Mouse (Mus musculus) hindbrain, embryonic 14.5 days (tissue): Measurements from ENCODE around the gene Atf2. TPM values are rescaled to one million over a fixed set of nuclear protein-coding genes. Genes with fewer than 3 reads are reported as not detected.
"Not testable (repeated sequence)": the region's sequence is repeated elsewhere in the genome, so short reads cannot be mapped to it uniquely, and the experiment has no call there.

Experiments used
- ATAC-seq: fragments of 200-750 bp; cut with Nextera tagmentation; 2 replicates; pipeline ENCODE4 v1.8.0; 2017; ENCODE audit warnings: moderate number of reproducible peaks, mild to moderate bottlenecking, moderate TSS enrichment, moderate library complexity; ENCODE audit not compliant: low FRiP score
- DNase-seq: peaks from one replicate; pipeline ENCODE4 v3.0.0-alpha.2; 2015; ENCODE audit warnings: low spot score
- H3K27ac ChIP-seq: fragments of 300-500 bp; sonication (generic); 2 replicates; pipeline ENCODE4 v1.5.1; 2014; ENCODE audit warnings: mild to moderate bottlenecking, moderate library complexity
- H3K27me3 ChIP-seq: fragments of 300-500 bp; sonication (generic); 2 replicates; pipeline ENCODE4 v1.6.1; 2014; ENCODE audit warnings: mild to moderate bottlenecking, low read length, mixed read lengths; ENCODE audit not compliant: control insufficient read depth, insufficient read depth
- H3K36me3 ChIP-seq: fragments of 300-500 bp; sonication (generic); replicated peaks from 2 replicates; pipeline ENCODE4 v1.6.1; 2014; ENCODE audit not compliant: control insufficient read depth, insufficient read depth
- H3K4me1 ChIP-seq: fragments of 300-500 bp; sonication (generic); replicated peaks from 2 replicates; pipeline ENCODE4 v1.6.1; 2014; ENCODE audit warnings: antibody characterized with exemption, low read length, mixed read lengths; ENCODE audit not compliant: control insufficient read depth, insufficient read depth
- H3K4me2 ChIP-seq: fragments of 300-500 bp; sonication (generic); replicated peaks from 2 replicates; pipeline ENCODE4 v1.6.1; 2014; ENCODE audit warnings: mild to moderate bottlenecking, moderate library complexity
- H3K4me3 ChIP-seq: fragments of 300-500 bp; sonication (generic); replicated peaks from 2 replicates; pipeline ENCODE4 v1.5.1; 2014; ENCODE audit warnings: mild to moderate bottlenecking, low read length
- H3K9ac ChIP-seq: fragments of 300-500 bp; sonication (generic); 2 replicates; pipeline ENCODE4 v1.6.1; 2014
- H3K9me3 ChIP-seq: fragments of 300-500 bp; sonication (generic); 2 replicates; pipeline ENCODE4 v1.6.1; 2016; ENCODE audit warnings: low read length; ENCODE audit not compliant: control insufficient read depth
- WGBS: fragments of 180-500 bp; shearing (Covaris S2); extraction: QIAGEN DNeasy Blood & Tissue Kit; methylation state at CpG from one replicate; pipeline ENCODE4 v1.1.7; 2014; 5-methylcytosine and 5-hydroxymethylcytosine counted together
- polyA plus RNA-seq: library from polyadenylated mRNA; unstranded; fragments of >200 nt; fragmentation: Nextera tagmentation; extraction: Ambion mirVana; gene quantifications from 2 replicates; pipeline ENCODE4 v1.2.1, GENCODE M21; 2014

The Atf2 gene
- polyA plus RNA-seq, 1 experiment from 2014 or later = 109 TPM

DNA sequence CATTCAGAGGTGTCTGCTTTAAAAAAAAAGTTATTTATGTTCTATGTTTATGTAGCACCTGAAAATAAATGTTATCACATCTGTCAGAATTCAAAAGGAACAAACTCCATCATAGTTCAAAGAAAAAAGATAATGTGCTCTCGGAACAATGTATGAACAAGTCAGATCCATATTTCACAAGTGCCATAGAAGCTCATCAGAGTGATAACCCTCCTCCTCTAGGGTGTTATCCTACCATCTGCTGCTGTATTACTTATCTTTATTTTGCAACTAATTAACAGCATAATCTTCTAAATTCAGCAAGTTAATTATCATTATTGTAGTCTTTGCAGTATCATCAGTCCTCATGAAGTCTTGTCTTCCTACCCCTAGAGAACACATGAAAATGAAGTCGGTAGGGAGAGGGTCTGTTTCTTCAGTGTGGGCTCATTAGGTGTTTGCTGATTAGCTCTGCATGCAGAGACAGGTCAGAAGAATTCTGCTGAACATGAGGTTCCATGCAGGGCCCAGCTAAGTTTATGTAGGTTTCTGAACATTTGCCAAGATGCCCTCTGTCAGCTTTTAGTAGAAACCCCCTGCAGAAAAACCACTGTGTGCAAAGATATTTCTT is 57.9 kb downstream of the Atf2 start:
- Histone ChIP-seq H3K9me3 (no peaks in the 10 kb centered on the region), H3K9ac (no peak overlapping the region), H3K36me3 (peaks cover 15% of the 10 kb centered on the region), H3K4me1 (no peaks in the 10 kb centered on the region), H3K4me3 (no peak overlapping the region), H3K27me3 (no peaks in the 10 kb centered on the region), H3K27ac (no peak overlapping the region), H3K4me2 (no peak overlapping the region)
- ATAC-seq (peak; percentile 40; the same call in 1 of the 2 replicates), DNase-seq (no peak)
- 65% methylated on average over 2 of the region's 2 CpGs for WGBS

- WGBS = 58% methylated on average over 1 of the region's 1 CpGs
- no peaks in the 10 kb centered on the region for H3K27me3 ChIP-seq
- ATAC-seq = no peak; the same call in 1 of the 2 replicates
- no peak for DNase-seq
- H3K4me1 ChIP-seq = no peaks in the 10 kb centered on the region
- H3K4me3 ChIP-seq = no peak overlapping the region
- H3K36me3 ChIP-seq = peaks cover 26% of the 10 kb centered on the region
- no peak overlapping the region for H3K27ac ChIP-seq
- no peak overlapping the region for H3K4me2 ChIP-seq
- no peaks in the 10 kb centered on the region for H3K9me3 ChIP-seq
- H3K9ac ChIP-seq = no peak overlapping the region
Measured at GRCm38 (mm10) chr2:73833284-73833683, 59.2 kb downstream of the Atf2 start.

GRCm38 (mm10) chr2:73818742-73819141 is 73.7 kb downstream of the Atf2 start:
- H3K4me1 ChIP-seq = no peaks in the 10 kb centered on the region
- H3K36me3 ChIP-seq = peaks cover 45% of the 10 kb centered on the region
- no peak overlapping the region for H3K27ac ChIP-seq
- no peak overlapping the region for H3K4me2 ChIP-seq
- WGBS = 87% methylated on average over 4 of the region's 4 CpGs
- no peak for ATAC-seq
- no peaks in the 10 kb centered on the region for H3K9me3 ChIP-seq
- H3K9ac ChIP-seq = no peak overlapping the region
- H3K4me3 ChIP-seq = no peak overlapping the region
- no peak for DNase-seq
- H3K27me3 ChIP-seq = no peaks in the 10 kb centered on the region

DNA sequence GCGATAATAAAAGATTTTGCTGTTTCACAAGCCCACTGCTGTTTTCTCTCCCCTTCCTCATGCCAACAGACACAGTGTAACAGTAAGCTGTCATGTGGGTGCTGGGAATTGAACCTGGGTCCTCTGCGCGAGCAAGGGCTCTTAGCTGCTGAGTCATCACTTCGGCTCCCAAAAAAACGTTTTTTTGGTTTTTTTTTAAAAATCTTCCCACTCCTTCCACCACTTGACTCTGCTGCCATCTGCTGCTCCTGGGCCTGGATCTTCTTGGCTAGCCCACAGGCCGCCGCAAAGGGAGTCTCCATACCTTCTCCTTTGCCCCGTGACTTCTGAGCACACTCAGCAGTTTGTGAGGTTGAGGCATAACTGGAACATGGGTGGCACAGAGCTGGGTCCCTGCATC is 84.8 kb downstream of the Atf2 start:
- Histone ChIP-seq H3K4me1 (no peaks in the 10 kb centered on the region), H3K4me2 (no peak overlapping the region), H3K27ac (no peak overlapping the region), H3K9me3 (no peaks in the 10 kb centered on the region), H3K4me3 (no peak overlapping the region), H3K9ac (no peak overlapping the region), H3K36me3 (no peaks in the 10 kb centered on the region), H3K27me3 (no peaks in the 10 kb centered on the region)
- WGBS = 84% methylated on average over 8 of the region's 8 CpGs
- DNase-seq = no peak
- ATAC-seq = no peak

- not testable (repeated sequence) for H3K9me3 ChIP-seq, DNase-seq, H3K9ac ChIP-seq, H3K27ac ChIP-seq, H3K27me3 ChIP-seq, H3K4me2 ChIP-seq, H3K36me3 ChIP-seq, H3K4me3 ChIP-seq, H3K4me1 ChIP-seq, ATAC-seq
- 92% methylated on average over 9 of the region's 9 CpGs for WGBS
Measured at GRCm38 (mm10) chr2:73800127-73800526, 92.3 kb downstream of the Atf2 start.

DNA sequence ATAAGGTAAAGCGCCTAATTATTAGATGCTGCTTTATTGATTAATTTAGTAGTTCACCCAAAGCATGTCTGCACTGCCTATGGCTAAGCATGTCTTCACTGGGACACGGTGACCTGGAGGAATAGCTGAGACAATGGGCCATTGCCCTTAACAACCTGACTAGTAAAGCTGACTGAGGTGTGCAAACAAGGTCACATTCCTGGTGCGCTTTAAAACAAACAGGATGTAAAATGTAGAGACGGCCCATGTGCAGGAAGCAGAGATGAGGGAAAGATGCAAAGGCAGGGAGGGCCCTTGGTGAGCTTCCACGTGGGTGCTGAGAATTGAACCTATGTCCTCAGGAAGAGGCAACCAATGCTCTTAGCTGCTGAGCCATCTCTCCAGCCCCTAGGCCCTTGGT is 93.7 kb downstream of the Atf2 start:
- Histone ChIP-seq H3K4me2 (no peak overlapping the region), H3K4me3 (no peak overlapping the region), H3K27ac (no peak overlapping the region), H3K4me1 (no peaks in the 10 kb centered on the region), H3K27me3 (no peaks in the 10 kb centered on the region), H3K36me3 (no peaks in the 10 kb centered on the region), H3K9ac (no peak overlapping the region), H3K9me3 (no peaks in the 10 kb centered on the region)
- 85% methylated on average over 5 of the region's 5 CpGs for WGBS
- no peak for ATAC-seq
- no peak for DNase-seq

DNA sequence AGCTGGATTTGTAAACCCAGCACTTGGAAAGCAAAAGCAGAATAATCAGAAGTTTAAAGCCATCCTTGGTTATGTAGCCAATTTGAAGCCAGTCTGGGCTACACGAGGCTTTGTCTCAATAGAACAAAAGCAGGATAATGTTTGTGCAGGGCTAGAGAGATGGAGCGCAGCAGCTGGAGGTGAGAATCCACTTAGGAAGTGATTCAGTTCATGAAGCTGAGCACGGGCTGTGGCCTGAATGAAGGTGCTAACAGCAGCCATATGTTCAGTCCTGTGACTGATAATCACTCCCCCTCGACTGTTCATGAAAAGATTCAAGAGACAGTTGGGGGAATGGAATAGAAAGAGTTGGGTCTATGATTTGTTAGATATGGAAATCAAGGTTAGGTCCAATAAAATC is 94.3 kb downstream of the Atf2 start:
- Histone ChIP-seq H3K36me3 (no peaks in the 10 kb centered on the region), H3K4me3 (no peak overlapping the region), H3K27ac (no peak overlapping the region), H3K9me3 (no peaks in the 10 kb centered on the region), H3K9ac (no peak overlapping the region), H3K27me3 (no peaks in the 10 kb centered on the region), H3K4me2 (no peak overlapping the region), H3K4me1 (no peaks in the 10 kb centered on the region)
- DNase-seq = no peak
- ATAC-seq = no peak
- 58% methylated on average over 4 of the region's 4 CpGs for WGBS

DNA sequence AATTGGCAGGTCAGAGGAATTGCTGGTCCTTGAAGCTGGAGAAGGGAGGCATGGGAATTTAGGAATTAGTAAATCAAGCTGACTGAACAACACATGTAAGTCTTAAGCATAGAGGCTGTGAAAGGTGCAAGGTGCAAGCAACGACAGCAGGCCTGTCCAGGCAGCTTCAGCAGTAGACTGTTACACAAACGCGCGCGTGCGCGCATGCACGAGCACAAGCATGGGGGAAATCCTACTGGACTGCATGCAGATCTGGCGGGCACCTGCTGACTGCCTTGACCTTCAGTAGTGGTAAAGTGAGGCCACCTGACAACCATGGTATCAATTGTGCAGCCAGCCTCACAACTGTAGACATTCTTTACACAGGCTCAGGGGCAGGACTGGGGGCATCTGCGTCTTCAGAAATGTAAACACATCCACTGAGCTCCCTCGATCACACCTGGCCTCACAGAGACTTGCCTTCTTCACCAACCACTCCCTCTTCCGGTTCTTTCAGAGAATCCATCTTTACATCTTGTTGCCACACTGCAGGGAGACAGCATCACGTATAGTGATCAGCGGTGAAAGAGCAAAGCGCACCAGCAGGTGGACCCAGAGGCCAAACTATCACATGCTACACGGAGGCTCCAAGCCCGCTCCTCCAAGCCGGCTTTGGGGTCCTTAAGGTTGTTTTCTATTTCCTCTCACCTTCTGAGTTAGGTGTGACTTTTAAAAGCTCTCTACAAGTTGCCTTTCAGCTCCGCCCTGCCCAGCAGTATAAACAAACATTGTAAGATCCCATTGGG is 100.4 kb downstream of the Atf2 start:
- DNase-seq (peak; percentile 62), ATAC-seq (peak; percentile 40; the same call in 1 of the 2 replicates)
- no peaks in the 10 kb centered on the region for H3K4me1 ChIP-seq
- no peak overlapping the region for H3K9ac ChIP-seq
- no peak overlapping the region for H3K4me2 ChIP-seq
- no peaks in the 10 kb centered on the region for H3K36me3 ChIP-seq
- H3K27ac ChIP-seq = no peak overlapping the region
- H3K4me3 ChIP-seq = no peak overlapping the region
- WGBS = 58% methylated on average over 19 of the region's 19 CpGs
- H3K27me3 ChIP-seq = no peaks in the 10 kb centered on the region
- no peaks in the 10 kb centered on the region for H3K9me3 ChIP-seq

DNA sequence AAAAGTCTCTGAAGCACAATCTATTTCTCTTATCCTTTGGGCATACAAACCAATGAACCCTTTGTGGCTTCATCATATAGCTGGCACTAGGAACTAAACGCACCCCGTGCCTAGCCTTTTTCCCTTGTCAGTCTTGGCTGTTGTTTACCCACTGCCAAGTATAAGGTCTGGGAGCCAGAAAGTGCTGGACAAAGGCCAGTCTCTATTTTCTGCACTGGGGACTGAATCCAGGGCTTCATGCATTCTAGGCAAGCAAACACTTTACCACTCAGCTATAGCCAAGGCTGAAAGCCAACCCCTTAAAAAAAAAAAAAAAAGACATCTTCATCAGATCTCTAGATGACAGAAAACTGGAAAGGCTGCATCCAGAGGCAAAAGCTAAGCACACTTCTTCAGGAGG is 102.1 kb downstream of the Atf2 start:
- H3K9me3 ChIP-seq = no peaks in the 10 kb centered on the region
- H3K4me1 ChIP-seq = no peaks in the 10 kb centered on the region
- H3K4me3 ChIP-seq = no peak overlapping the region
- 73% methylated on average over 2 of the region's 2 CpGs for WGBS
- no peak overlapping the region for H3K27ac ChIP-seq
- ATAC-seq (peak; percentile 77; the same call in 1 of the 2 replicates), DNase-seq (peak; percentile 50)
- no peaks in the 10 kb centered on the region for H3K27me3 ChIP-seq
- no peak overlapping the region for H3K9ac ChIP-seq
- H3K4me2 ChIP-seq = no peak overlapping the region
- H3K36me3 ChIP-seq = no peaks in the 10 kb centered on the region
